Mouse (Mus musculus) midbrain, embryonic 10.5 days (tissue): ENCODE results near the gene Pak6. TPM values are rescaled to one million over a fixed set of nuclear protein-coding genes. Genes with fewer than 3 reads are reported as not detected.
A peak's percentile ranks its signal among the peaks of the same experiment; 100 is the strongest.
"Not testable (repeated sequence)": the region's sequence is repeated elsewhere in the genome, so short reads cannot be mapped to it uniquely, and the experiment has no call there.

Experiments
- DNase-seq: peaks from one replicate; pipeline ENCODE4 v3.0.0-alpha.2; 2017; ENCODE audit warnings: low spot score
- H3K27ac ChIP-seq: fragments of 300-500 bp; sonication (generic); replicated peaks from 2 replicates; pipeline ENCODE4 v1.5.1; 2016; ENCODE audit warnings: mild to moderate bottlenecking
- H3K27me3 ChIP-seq: fragments of 300-500 bp; sonication (generic); 2 replicates; pipeline ENCODE4 v1.6.1; 2016; ENCODE audit warnings: low read depth, mild to moderate bottlenecking; ENCODE audit not compliant: poor library complexity, severe bottlenecking
- H3K36me3 ChIP-seq: fragments of 300-500 bp; sonication (generic); 2 replicates; pipeline ENCODE4 v1.6.1; 2016; ENCODE audit warnings: mild to moderate bottlenecking, moderate library complexity
- H3K4me1 ChIP-seq: fragments of 300-500 bp; sonication (generic); 2 replicates; pipeline ENCODE4 v1.6.1; 2016
- H3K4me3 ChIP-seq: fragments of 300-500 bp; sonication (generic); 2 replicates; pipeline ENCODE4 v1.5.1; 2016; ENCODE audit warnings: mild to moderate bottlenecking, moderate library complexity
- H3K9me3 ChIP-seq: fragments of 300-500 bp; sonication (generic); replicated peaks from 2 replicates; pipeline ENCODE4 v1.6.1; 2016; ENCODE audit warnings: mild to moderate bottlenecking
- WGBS: fragments of 180-500 bp; shearing (Covaris S2); methylation state at CpG from one replicate; pipeline ENCODE4 v1.1.7; 2016; 5-methylcytosine and 5-hydroxymethylcytosine counted together
- polyA plus RNA-seq: library from polyadenylated mRNA; unstranded; fragments of >200 nt; fragmentation: Nextera tagmentation; extraction: Ambion mirVana; gene quantifications from 2 replicates; pipeline ENCODE4 v1.2.1, GENCODE M21; 2016

Pak6 gene
- polyA plus RNA-seq, 1 experiment from 2014 or later: 0.26 TPM

GRCm38 (mm10) chr2:118650697-118651096, 12.4 kb upstream of the Pak6 start:
- H3K36me3 ChIP-seq: peaks cover 16% of the 10 kb centered on the region; the same call in 1 of the 2 replicates
- H3K27ac ChIP-seq, DNase-seq, H3K4me3 ChIP-seq, H3K4me1 ChIP-seq, H3K27me3 ChIP-seq, H3K9me3 ChIP-seq: not testable (repeated sequence)
- 49% methylated on average over 2 of the region's 2 CpGs for WGBS

- Histone ChIP-seq H3K4me3 (no peak overlapping the region), H3K27me3 (peaks cover 14% of the 10 kb centered on the region), H3K4me1 (peaks cover 26% of the 10 kb centered on the region), H3K27ac (peak overlapping the region; percentile 14; the same call in 1 of the 2 replicates), H3K9me3 (no peaks in the 10 kb centered on the region), H3K36me3 (no peaks in the 10 kb centered on the region)
- 29% methylated on average over 3 of the region's 3 CpGs for WGBS
- no peak for DNase-seq
These were observed 6.3 kb upstream of the Pak6 start for GRCm38 (mm10) chr2:118656688-118657281.

- Histone ChIP-seq H3K27ac (no peak overlapping the region), H3K9me3 (no peaks in the 10 kb centered on the region), H3K4me1 (peaks cover 37% of the 10 kb centered on the region), H3K27me3 (peaks cover 31% of the 10 kb centered on the region), H3K36me3 (no peaks in the 10 kb centered on the region), H3K4me3 (no peak overlapping the region)
- WGBS: 49% methylated on average over 4 of the region's 4 CpGs
- DNase-seq: no peak
These were observed 4.6 kb upstream of the Pak6 start for GRCm38 (mm10) chr2:118658457-118658856.

- Histone ChIP-seq H3K27me3 (peaks cover 37% of the 10 kb centered on the region), H3K9me3 (no peaks in the 10 kb centered on the region), H3K27ac (peak overlapping the region; percentile 81), H3K4me3 (no peak overlapping the region), H3K36me3 (no peaks in the 10 kb centered on the region), H3K4me1 (peaks cover 41% of the 10 kb centered on the region)
- no peak for DNase-seq
- WGBS: 63% methylated on average over 1 of the region's 1 CpGs
These were observed 4.0 kb upstream of the Pak6 start for GRCm38 (mm10) chr2:118659077-118659476.

- 84% methylated on average over 12 of the region's 12 CpGs for WGBS
- H3K9me3 ChIP-seq: no peaks in the 10 kb centered on the region
- peaks cover 39% of the 10 kb centered on the region for H3K4me1 ChIP-seq
- H3K27me3 ChIP-seq: peaks cover 41% of the 10 kb centered on the region
- DNase-seq: no peak
- no peaks in the 10 kb centered on the region for H3K36me3 ChIP-seq
- peak overlapping the region; percentile 81 for H3K27ac ChIP-seq
- peak overlapping the region; percentile 44; the same call in 1 of the 2 replicates for H3K4me3 ChIP-seq
These were observed 3.6 kb upstream of the Pak6 start for GRCm38 (mm10) chr2:118659493-118659892.

GRCm38 (mm10) chr2:118659998-118660452, 3.1 kb upstream of the Pak6 start:
- Histone ChIP-seq H3K36me3 (no peaks in the 10 kb centered on the region), H3K27ac (peak overlapping the region; percentile 81), H3K9me3 (no peaks in the 10 kb centered on the region), H3K4me3 (peak overlapping the region; percentile 44), H3K27me3 (peaks cover 46% of the 10 kb centered on the region), H3K4me1 (peaks cover 39% of the 10 kb centered on the region)
- WGBS: 4% methylated on average over 4 of the region's 4 CpGs
- DNase-seq: peak; percentile 65

GRCm38 (mm10) chr2:118661891-118662290, 1.2 kb upstream of the Pak6 start:
- Histone ChIP-seq H3K27ac (no peak overlapping the region), H3K36me3 (no peaks in the 10 kb centered on the region), H3K4me1 (peaks cover 36% of the 10 kb centered on the region), H3K4me3 (no peak overlapping the region), H3K9me3 (no peaks in the 10 kb centered on the region), H3K27me3 (peaks cover 61% of the 10 kb centered on the region)
- no peak for DNase-seq
- WGBS: 86% methylated on average over 9 of the region's 9 CpGs

- 47% methylated on average over 19 of the region's 19 CpGs for WGBS
- peak overlapping the region; percentile 65 for H3K27ac ChIP-seq
- no peaks in the 10 kb centered on the region for H3K9me3 ChIP-seq
- peaks cover 32% of the 10 kb centered on the region for H3K4me1 ChIP-seq
- H3K27me3 ChIP-seq: peaks cover 58% of the 10 kb centered on the region
- DNase-seq: no peak
- H3K4me3 ChIP-seq: peak overlapping the region; percentile 58
- no peaks in the 10 kb centered on the region for H3K36me3 ChIP-seq
These were observed 982 bp downstream of the Pak6 start for GRCm38 (mm10) chr2:118663804-118664766.

GRCm38 (mm10) chr2:118664975-118665516, 1.9 kb downstream of the Pak6 start:
- H3K9me3 ChIP-seq: no peaks in the 10 kb centered on the region
- H3K4me1 ChIP-seq: peaks cover 29% of the 10 kb centered on the region
- DNase-seq: no peak
- H3K27ac ChIP-seq: no peak overlapping the region
- no peaks in the 10 kb centered on the region for H3K36me3 ChIP-seq
- H3K4me3 ChIP-seq: no peak overlapping the region
- peaks cover 58% of the 10 kb centered on the region for H3K27me3 ChIP-seq
- 75% methylated on average over 3 of the region's 3 CpGs for WGBS

- no peak for DNase-seq
- Histone ChIP-seq H3K4me1 (peaks cover 25% of the 10 kb centered on the region), H3K36me3 (no peaks in the 10 kb centered on the region), H3K27ac (no peak overlapping the region), H3K9me3 (no peaks in the 10 kb centered on the region), H3K27me3 (peaks cover 62% of the 10 kb centered on the region), H3K4me3 (no peak overlapping the region)
- WGBS: 86% methylated on average over 4 of the region's 4 CpGs
These were observed 2.5 kb downstream of the Pak6 start for GRCm38 (mm10) chr2:118665616-118666015.

GRCm38 (mm10) chr2:118667181-118667580, 4.1 kb downstream of the Pak6 start:
- Histone ChIP-seq H3K4me1 (peaks cover 25% of the 10 kb centered on the region), H3K27ac (no peak overlapping the region), H3K9me3 (no peaks in the 10 kb centered on the region), H3K36me3 (no peaks in the 10 kb centered on the region), H3K4me3 (no peak overlapping the region), H3K27me3 (peaks cover 65% of the 10 kb centered on the region)
- DNase-seq: no peak
- WGBS: 86% methylated on average over 5 of the region's 5 CpGs

- H3K36me3 ChIP-seq: no peaks in the 10 kb centered on the region
- 74% methylated on average over 6 of the region's 6 CpGs for WGBS
- no peak overlapping the region for H3K4me3 ChIP-seq
- H3K9me3 ChIP-seq: no peaks in the 10 kb centered on the region
- DNase-seq: no peak
- peaks cover 65% of the 10 kb centered on the region for H3K27me3 ChIP-seq
- H3K4me1 ChIP-seq: peaks cover 17% of the 10 kb centered on the region
- H3K27ac ChIP-seq: no peak overlapping the region
These were observed 6.1 kb downstream of the Pak6 start for GRCm38 (mm10) chr2:118669245-118669644.
